Mouse (Mus musculus) splenic B cell, adult 2 months (primary cell): ENCODE measurements around the gene Timeless.
"Not testable (repeated sequence)": the region's sequence is repeated elsewhere in the genome, so short reads cannot be mapped to it uniquely, and the experiment has no call there.

ENCODE experiments used
- DNase-seq: peaks from one replicate; pipeline ENCODE4 v3.0.0-alpha.2; 2011; ENCODE audit warnings: low read depth, low spot score
- H3K27me3 ChIP-seq: 2 replicates; pipeline ENCODE4 v1.6.1; 2012; ENCODE audit warnings: mild to moderate bottlenecking, low read length, moderate library complexity, mixed read lengths; ENCODE audit not compliant: control insufficient read depth, poor library complexity, insufficient read depth, severe bottlenecking
- H3K36me3 ChIP-seq: 2 replicates; pipeline ENCODE4 v1.6.1; 2012; ENCODE audit warnings: mild to moderate bottlenecking, low read length, moderate library complexity, mixed read lengths; ENCODE audit not compliant: control insufficient read depth, poor library complexity, insufficient read depth, severe bottlenecking

Gene Timeless

GRCm38 (mm10) chr10:128231697-128232419, at the start of gene Timeless:
Gene Timeless (plus strand): TSS chr10:128232065.
- DNase-seq = peak; percentile 88
- H3K36me3 ChIP-seq = no peaks in the 10 kb centered on the region
- H3K27me3 ChIP-seq = no peaks in the 10 kb centered on the region

DNA sequence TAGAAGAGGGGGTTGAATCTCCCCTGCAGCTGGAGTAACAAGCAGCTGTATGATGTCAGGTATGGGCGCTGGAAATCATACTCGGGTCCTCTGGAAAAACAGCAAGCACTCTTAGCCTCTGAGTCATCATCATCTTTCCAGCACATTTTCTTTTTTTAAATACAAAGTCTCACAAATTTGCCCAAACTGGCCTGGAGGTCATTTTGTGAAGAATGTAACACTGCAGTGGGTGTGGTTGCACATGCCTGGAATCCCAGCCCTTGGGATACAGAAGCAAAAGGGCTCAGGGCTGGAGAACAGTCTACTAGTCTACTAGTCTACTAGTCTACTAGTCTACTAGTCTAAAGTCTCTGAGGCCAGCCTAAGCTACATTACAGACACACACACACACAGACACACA, 47.6 kb upstream of the Timeless start:
- Histone ChIP-seq H3K36me3 (no peaks in the 10 kb centered on the region), H3K27me3 (no peaks in the 10 kb centered on the region; the same call in 1 of the 2 replicates)
- DNase-seq = no peak

DNA sequence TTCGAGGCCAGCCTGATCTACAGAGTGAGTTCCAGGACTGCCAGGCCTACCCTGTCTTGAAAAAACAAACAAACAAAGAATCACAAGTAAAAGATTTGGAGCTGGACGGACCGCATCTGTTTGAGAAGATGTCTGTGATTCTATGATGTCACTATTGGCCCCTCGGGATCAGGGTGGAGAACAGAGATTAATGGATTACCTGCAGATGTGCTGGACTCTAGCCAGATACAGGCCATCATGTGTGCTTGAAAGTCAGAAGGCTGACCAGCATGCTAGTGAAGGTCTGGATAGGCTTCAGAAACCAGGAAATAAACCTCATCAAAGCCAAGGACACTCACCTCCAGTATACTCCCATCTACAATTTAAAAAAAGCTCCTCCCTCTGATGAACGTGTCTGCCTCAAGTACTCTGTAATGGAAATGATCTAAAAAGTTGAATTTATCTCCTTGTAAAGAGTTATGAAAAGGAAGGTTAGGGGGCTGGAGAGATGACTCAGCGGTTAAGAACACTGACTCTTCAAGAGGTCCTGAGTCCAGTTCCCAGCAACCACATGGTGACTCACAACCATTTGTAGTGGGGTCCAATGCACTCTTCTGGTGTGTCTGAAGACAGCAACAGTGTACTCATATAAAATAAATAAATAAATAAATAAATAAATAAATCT, 46.5 kb upstream of the Timeless start:
- Histone ChIP-seq H3K27me3 (no peaks in the 10 kb centered on the region; the same call in 1 of the 2 replicates), H3K36me3 (no peaks in the 10 kb centered on the region)
- DNase-seq = no peak

GRCm38 (mm10) chr10:128185959-128186358, 45.9 kb upstream of the Timeless start:
- peak; percentile 90 for DNase-seq
- H3K36me3 ChIP-seq = no peaks in the 10 kb centered on the region
- no peaks in the 10 kb centered on the region; the same call in 1 of the 2 replicates for H3K27me3 ChIP-seq

- Histone ChIP-seq H3K27me3 (no peaks in the 10 kb centered on the region; the same call in 1 of the 2 replicates), H3K36me3 (no peaks in the 10 kb centered on the region)
- no peak for DNase-seq
Measured at GRCm38 (mm10) chr10:128187181-128187605, 44.7 kb upstream of the Timeless start.

DNA sequence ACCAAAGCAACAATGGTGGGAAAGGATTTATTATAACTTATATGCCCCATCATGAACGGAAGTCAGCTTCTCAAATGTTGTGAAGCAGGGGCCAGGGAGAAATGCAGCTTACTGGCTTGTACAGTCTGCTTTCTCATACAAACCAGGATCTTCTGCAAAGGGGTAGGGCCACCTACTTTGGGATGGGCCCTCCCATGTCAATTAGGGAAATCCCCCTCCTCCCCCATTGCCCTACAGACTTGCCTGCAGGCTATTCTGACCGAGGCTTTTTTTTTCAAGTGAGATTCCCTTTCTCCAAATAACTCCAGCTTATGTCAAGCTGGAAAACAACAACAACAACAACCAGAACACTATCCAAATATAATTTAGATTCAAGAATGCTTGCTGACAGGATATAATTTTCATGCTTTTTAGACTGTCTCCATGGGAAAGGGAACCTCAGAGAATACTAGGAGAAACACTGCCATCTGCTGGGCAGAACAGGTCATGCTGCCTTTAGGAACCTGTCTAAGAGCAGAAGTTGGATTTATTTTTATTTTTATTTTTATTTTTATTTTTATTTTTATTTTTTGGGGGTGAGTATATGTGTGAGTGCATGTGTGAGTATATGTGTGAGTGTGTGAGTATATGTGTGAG, 43.5 kb upstream of the Timeless start:
- peak; percentile 87 for DNase-seq
- H3K27me3 ChIP-seq = no peaks in the 10 kb centered on the region; the same call in 1 of the 2 replicates
- H3K36me3 ChIP-seq = no peaks in the 10 kb centered on the region

DNA sequence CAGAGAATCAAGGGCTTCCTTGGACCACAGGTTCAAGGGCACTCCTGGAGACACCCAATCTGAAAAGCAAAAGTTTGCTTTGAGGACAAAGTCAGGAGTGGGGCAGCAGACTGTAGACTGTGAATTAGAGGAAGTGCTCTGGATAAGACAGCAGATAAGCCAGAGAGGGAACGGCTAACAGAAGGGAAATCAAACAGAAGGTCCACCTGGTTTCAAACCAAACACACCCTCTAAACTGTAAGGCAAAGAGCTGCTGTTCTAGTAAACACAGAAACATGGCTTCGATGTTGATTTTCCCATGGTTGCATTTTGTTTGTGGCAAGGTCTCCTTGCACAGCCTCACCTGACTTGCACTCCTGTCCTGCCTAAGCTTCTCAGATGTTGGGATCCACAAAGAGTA, 40.4 kb upstream of the Timeless start:
- DNase-seq = no peak
- Histone ChIP-seq H3K36me3 (no peaks in the 10 kb centered on the region), H3K27me3 (no peaks in the 10 kb centered on the region)

GRCm38 (mm10) chr10:128192030-128192766, 39.7 kb upstream of the Timeless start:
- H3K36me3 ChIP-seq, H3K27me3 ChIP-seq, DNase-seq: not testable (repeated sequence)

GRCm38 (mm10) chr10:128193113-128193512, 38.8 kb upstream of the Timeless start:
- no peak for DNase-seq
- H3K36me3 ChIP-seq = no peaks in the 10 kb centered on the region
- H3K27me3 ChIP-seq = no peaks in the 10 kb centered on the region

GRCm38 (mm10) chr10:128194024-128194550, 37.8 kb upstream of the Timeless start, which contains the start of gene Gls2:
Gene Gls2 (plus strand): TSS chr10:128194457.
- DNase-seq = peak; percentile 74
- no peaks in the 10 kb centered on the region for H3K27me3 ChIP-seq
- H3K36me3 ChIP-seq = no peaks in the 10 kb centered on the region

- peak; percentile 35 for DNase-seq
- H3K36me3 ChIP-seq = no peaks in the 10 kb centered on the region
Measured at GRCm38 (mm10) chr10:128194551-128195461, 37.1 kb upstream of the Timeless start.

DNA sequence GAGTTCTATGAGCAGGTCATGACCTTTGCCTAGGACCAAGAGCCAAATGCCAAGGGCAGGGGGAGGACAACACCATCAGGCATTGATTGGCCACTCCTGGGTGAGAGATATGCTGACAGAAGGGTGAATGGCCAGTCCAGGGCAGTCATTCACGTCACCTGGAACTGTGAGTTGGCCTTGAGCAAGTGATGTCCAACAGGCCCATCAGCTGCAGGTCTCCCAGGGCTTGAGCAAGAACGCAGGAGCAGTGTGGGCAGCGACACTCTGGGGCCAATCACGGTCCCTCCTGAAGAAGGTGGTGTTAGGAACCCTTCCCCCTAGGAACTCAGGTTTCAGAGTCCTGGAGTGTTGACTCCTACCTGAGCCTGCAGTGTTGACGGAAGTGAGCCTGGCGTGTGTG, 30.0 kb upstream of the Timeless start:
- no peak for DNase-seq
- no peaks in the 10 kb centered on the region for H3K27me3 ChIP-seq
- H3K36me3 ChIP-seq = no peaks in the 10 kb centered on the region

More at GRCm38 (mm10) chr10:128194551-128195461, 37.1 kb upstream of the Timeless start:
- no peaks in the 10 kb centered on the region for H3K27me3 ChIP-seq

DNA sequence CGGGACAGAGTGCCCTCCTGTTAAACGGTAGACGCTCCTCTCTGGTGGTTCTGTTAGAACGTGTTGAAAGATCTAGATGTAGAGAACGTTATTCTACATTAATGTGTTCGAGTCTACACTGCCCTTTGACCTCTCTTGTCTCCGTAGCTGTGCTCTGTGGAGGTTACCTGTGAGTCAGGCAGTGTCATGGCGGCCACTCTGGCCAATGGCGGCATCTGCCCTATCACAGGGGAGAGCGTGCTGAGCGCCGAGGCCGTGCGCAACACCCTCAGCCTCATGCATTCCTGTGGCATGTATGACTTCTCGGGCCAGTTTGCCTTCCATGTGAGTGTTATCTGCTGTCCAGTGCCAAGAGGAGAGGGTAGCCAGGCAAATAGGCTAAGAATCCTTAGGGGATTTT, 26.9 kb upstream of the Timeless start:
- DNase-seq = no peak
- no peaks in the 10 kb centered on the region for H3K27me3 ChIP-seq
- H3K36me3 ChIP-seq = no peaks in the 10 kb centered on the region
